Mouse (Mus musculus): ENCODE measurements around the gene Grem1.

The Grem1 gene

GRCm38 (mm10) chr2:113756924-113757524 lies 1.4 kb downstream of the Grem1 start:
- DNase-seq, result no peak

- no peak for DNase-seq
Measured at GRCm38 (mm10) chr2:113749721-113750120, 8.7 kb downstream of the Grem1 start.

- no peak for DNase-seq
Measured at GRCm38 (mm10) chr2:113749309-113749708, 9.1 kb downstream of the Grem1 start.

GRCm38 (mm10) chr2:113728581-113728980 lies 29.9 kb downstream of the Grem1 start:
- no peak for DNase-seq

- DNase-seq, result no peak
Measured at GRCm38 (mm10) chr2:113714801-113715200, 43.6 kb downstream of the Grem1 start.

- DNase-seq, result no peak
Measured at GRCm38 (mm10) chr2:113713406-113713805, 45.0 kb downstream of the Grem1 start.

- DNase-seq, result no peak
Measured at GRCm38 (mm10) chr2:113707507-113707906, 50.9 kb downstream of the Grem1 start.

- DNase-seq, result no peak
Measured at GRCm38 (mm10) chr2:113701507-113701906, 56.9 kb downstream of the Grem1 start.

- DNase-seq, result no peak
Measured at GRCm38 (mm10) chr2:113696647-113697046, 61.8 kb downstream of the Grem1 start.

GRCm38 (mm10) chr2:113696222-113696621 lies 62.2 kb downstream of the Grem1 start:
- no peak for DNase-seq

Data from spleen, adult 18-20 months (tissue).